Mouse (Mus musculus) midbrain, postnatal 0 days (tissue): ENCODE data around the gene Slc25a5. TPM values are rescaled to one million over a fixed set of nuclear protein-coding genes. Genes with fewer than 3 reads are reported as not detected.
A peak's percentile ranks its signal among the peaks of the same experiment; 100 is the strongest.
"Not testable (repeated sequence)": the region's sequence is repeated elsewhere in the genome, so short reads cannot be mapped to it uniquely, and the experiment has no call there.

ENCODE experiments used
- ATAC-seq: fragments of 200-750 bp; cut with Nextera tagmentation; 2 replicates; pipeline ENCODE4 v1.8.0; 2017; ENCODE audit warnings: moderate number of reproducible peaks, mild to moderate bottlenecking, moderate TSS enrichment, moderate library complexity; ENCODE audit not compliant: low FRiP score
- DNase-seq: peaks from one replicate; pipeline ENCODE4 v3.0.0-alpha.2; 2015; ENCODE audit warnings: low spot score
- H3K27ac ChIP-seq: fragments of 300-500 bp; sonication (generic); 2 replicates; pipeline ENCODE4 v1.5.1; 2014; ENCODE audit warnings: low read depth, mild to moderate bottlenecking, low read length, mixed read lengths
- H3K27me3 ChIP-seq: fragments of 300-500 bp; sonication (generic); 2 replicates; pipeline ENCODE4 v1.6.1; 2014; ENCODE audit warnings: low read length, control low read depth, mixed read lengths; ENCODE audit not compliant: insufficient read depth
- H3K36me3 ChIP-seq: fragments of 300-500 bp; sonication (generic); 2 replicates; pipeline ENCODE4 v1.6.1; 2014; ENCODE audit warnings: low read length, control low read depth, mixed read lengths; ENCODE audit not compliant: insufficient read depth
- H3K4me1 ChIP-seq: fragments of 300-500 bp; sonication (generic); 2 replicates; pipeline ENCODE4 v1.6.1; 2014; ENCODE audit warnings: mild to moderate bottlenecking, control low read depth, antibody characterized with exemption, low read length, mixed read lengths; ENCODE audit not compliant: insufficient read depth
- H3K4me2 ChIP-seq: fragments of 300-500 bp; sonication (generic); 2 replicates; pipeline ENCODE4 v1.6.1; 2014; ENCODE audit warnings: low read depth, mild to moderate bottlenecking, low read length, mixed read lengths; ENCODE audit not compliant: poor library complexity, severe bottlenecking
- H3K4me3 ChIP-seq: fragments of 300-500 bp; sonication (generic); 2 replicates; pipeline ENCODE4 v1.5.1; 2014; ENCODE audit warnings: low read depth, mild to moderate bottlenecking, low read length, moderate library complexity
- H3K9ac ChIP-seq: fragments of 300-500 bp; sonication (generic); replicated peaks from 2 replicates; pipeline ENCODE4 v1.6.1; 2014; ENCODE audit warnings: mild to moderate bottlenecking, low read length, moderate library complexity, mixed read lengths; ENCODE audit not compliant: poor library complexity, severe bottlenecking
- H3K9me3 ChIP-seq: fragments of 300-500 bp; sonication (generic); 2 replicates; pipeline ENCODE4 v1.6.1; 2016; ENCODE audit warnings: low read length, control low read depth
- CTCF ChIP-seq: IDR thresholded peaks from 2 replicates; pipeline ENCODE4 v1.5.1; 2016; ENCODE audit warnings: antibody characterized with exemption, mild to moderate bottlenecking
- WGBS: fragments of 180-500 bp; shearing (Covaris S2); extraction: QIAGEN DNeasy Blood & Tissue Kit; methylation state at CpG from one replicate; pipeline ENCODE4 v1.1.7; 2014; 5-methylcytosine and 5-hydroxymethylcytosine counted together
- polyA plus RNA-seq: library from polyadenylated mRNA; unstranded; fragments of >200 nt; fragmentation: Nextera tagmentation; extraction: Ambion mirVana; gene quantifications from 2 replicates; pipeline ENCODE4 v1.2.1, GENCODE M21; 2015
- total RNA-seq: library from RNA; depleted of rRNA; stranded (reverse); fragments of >200 nt; gene quantifications from 2 replicates; pipeline ENCODE4 v1.2.3, GENCODE M21; 2014

Gene Slc25a5
- total and polyA plus RNA-seq, 2 experiments from 2014 or later = 392 to 483 TPM

GRCm38 (mm10) chrX:36794571-36794970, 880 bp upstream of the Slc25a5 start:
- Histone ChIP-seq H3K4me1 (no peaks in the 10 kb centered on the region), H3K36me3 (0 out of 2 replicates have a peak, but pooled peaks cover 2% of the 10 kb centered on the region), H3K4me2 (no peak overlapping the region), H3K27ac (no peak overlapping the region), H3K9me3 (no peaks in the 10 kb centered on the region), H3K4me3 (no peak overlapping the region), H3K9ac (no peak overlapping the region), H3K27me3 (no peaks in the 10 kb centered on the region)
- 57% methylated on average over 5 of the region's 5 CpGs for WGBS
- no peak for TF ChIP-seq CTCF
- DNase-seq = no peak
- ATAC-seq = no peak

- Histone ChIP-seq H3K27me3 (no peaks in the 10 kb centered on the region), H3K9ac (peak overlapping the region; percentile 50), H3K4me2 (peak overlapping the region; percentile 46), H3K9me3 (no peaks in the 10 kb centered on the region), H3K4me1 (no peaks in the 10 kb centered on the region), H3K36me3 (0 out of 2 replicates have a peak, but pooled peaks cover 2% of the 10 kb centered on the region), H3K27ac (peak overlapping the region; percentile 76), H3K4me3 (peak overlapping the region; percentile 53)
- peak; percentile 80 for TF ChIP-seq CTCF
- peak; percentile 90 for ATAC-seq
- 28% methylated on average over 41 of the region's 41 CpGs for WGBS
- DNase-seq = peak; percentile 74
Observed at GRCm38 (mm10) chrX:36796163-36796581, 721 bp downstream of the Slc25a5 start.

- not testable (repeated sequence) for H3K9ac ChIP-seq
Observed at GRCm38 (mm10) chrX:36796734-36797133, 1.3 kb downstream of the Slc25a5 start.

GRCm38 (mm10) chrX:36799131-36799879, 3.9 kb downstream of the Slc25a5 start:
- Histone ChIP-seq H3K9ac (no peak overlapping the region), H3K4me2 (no peak overlapping the region), H3K27ac (no peak overlapping the region), H3K4me3 (no peak overlapping the region), H3K4me1 (no peaks in the 10 kb centered on the region), H3K36me3 (0 out of 2 replicates have a peak, but pooled peaks cover 2% of the 10 kb centered on the region), H3K9me3 (no peaks in the 10 kb centered on the region), H3K27me3 (no peaks in the 10 kb centered on the region)
- WGBS = 47% methylated on average over 6 of the region's 6 CpGs
- no peak for DNase-seq
- ATAC-seq = no peak
- TF ChIP-seq CTCF = no peak

More at GRCm38 (mm10) chrX:36796734-36797133, 1.3 kb downstream of the Slc25a5 start:
- H3K27ac ChIP-seq, DNase-seq, H3K27me3 ChIP-seq, H3K36me3 ChIP-seq, ATAC-seq, H3K4me1 ChIP-seq, H3K9me3 ChIP-seq: not testable (repeated sequence)
- peak overlapping the region; percentile 53 for H3K4me3 ChIP-seq
- H3K4me2 ChIP-seq = peak overlapping the region; percentile 46
- 66% methylated on average over 8 of the region's 8 CpGs for WGBS

- Histone ChIP-seq H3K36me3 (no peaks in the 10 kb centered on the region), H3K27me3 (no peaks in the 10 kb centered on the region), H3K27ac (no peak overlapping the region), H3K9ac (no peak overlapping the region), H3K4me2 (no peak overlapping the region), H3K9me3 (no peaks in the 10 kb centered on the region), H3K4me3 (no peak overlapping the region), H3K4me1 (no peaks in the 10 kb centered on the region)
- TF ChIP-seq CTCF = no peak
- no peak for DNase-seq
- no peak for ATAC-seq
- 72% methylated on average over 5 of the region's 5 CpGs for WGBS
Observed at GRCm38 (mm10) chrX:36803189-36803588, 7.7 kb downstream of the Slc25a5 start.

- H3K27ac ChIP-seq = no peak overlapping the region
- no peak overlapping the region for H3K4me2 ChIP-seq
- TF ChIP-seq CTCF = no peak
- H3K9me3 ChIP-seq = no peaks in the 10 kb centered on the region
- DNase-seq (no peak), ATAC-seq (no peak)
- H3K36me3 ChIP-seq = no peaks in the 10 kb centered on the region
- WGBS = 82% methylated on average over 5 of the region's 5 CpGs
- no peak overlapping the region for H3K9ac ChIP-seq
- no peak overlapping the region for H3K4me3 ChIP-seq
- no peaks in the 10 kb centered on the region for H3K27me3 ChIP-seq
- no peaks in the 10 kb centered on the region for H3K4me1 ChIP-seq
Observed at GRCm38 (mm10) chrX:36804196-36804595, 8.7 kb downstream of the Slc25a5 start.
